Mouse (Mus musculus): Measurements from ENCODE around the gene Gsta4. TPM values are rescaled to one million over a fixed set of nuclear protein-coding genes. Genes with fewer than 3 reads are reported as not detected.

Gsta4 gene
- 10 to 100 TPM in 1 of 2 experiments, 1 to 10 TPM in 1; 4.3 to 31.4 TPM for polyA plus RNA-seq (2017; shearing (Covaris generic))

GRCm38 (mm10) chr9:78182474-78182873 is at the start of gene Gsta4:
Gene Gsta4 (plus strand): TSS chr9:78182774.

GRCm38 (mm10) chr9:78230461-78230860 is 47.9 kb downstream of the Gsta4 start, which contains the start of gene Gsta1:
Gene Gsta1 (plus strand): TSS chr9:78230656.

GRCm38 (mm10) chr9:78256914-78257313 is 74.3 kb downstream of the Gsta4 start, which contains the start of gene Gm3776:
Gene Gm3776 (plus strand): TSS chr9:78257129.

Other genes starting within 250 kb of the Gsta4 start
- gene Gcm1, start 130.8 kb upstream of the Gsta4 start, polyA plus RNA-seq (2017; shearing (Covaris generic)) = under 1 TPM in 1 of 2 experiments, not detected in 1; 0.98 TPM
- gene Fbxo9, start 73.7 kb upstream of the Gsta4 start, polyA plus RNA-seq (2017; shearing (Covaris generic)) = 100 to 1,000 TPM in 1 of 2 experiments, 10 to 100 TPM in 1; 72.1 to 102 TPM
- 10 to 100 TPM in 1 of 2 experiments, 1 to 10 TPM in 1; 8.3 to 12.2 TPM for gene Ick, start 73.6 kb upstream of the Gsta4 start, polyA plus RNA-seq (2017; shearing (Covaris generic))
- under 1 TPM in 1 of 2 experiments, not detected in 1; 0.53 TPM for gene Gsta1, start 47.9 kb downstream of the Gsta4 start, polyA plus RNA-seq (2017; shearing (Covaris generic))
- not detected for gene Gm3776, start 74.4 kb downstream of the Gsta4 start, polyA plus RNA-seq (2017; shearing (Covaris generic))
- under 1 TPM in 1 of 2 experiments, not detected in 1; 0.81 TPM for gene Gm10639, start 107.1 kb downstream of the Gsta4 start, polyA plus RNA-seq (2017; shearing (Covaris generic))
- not detected for gene Omt2a, start 132.0 kb downstream of the Gsta4 start, polyA plus RNA-seq (2017; shearing (Covaris generic))
- not detected for gene Omt2b, start 144.8 kb downstream of the Gsta4 start, polyA plus RNA-seq (2017; shearing (Covaris generic))
- 1 to 10 TPM in 1 of 2 experiments, under 1 TPM in 1; 0.49 to 3.4 TPM for gene Gsta2, start 173.0 kb downstream of the Gsta4 start, polyA plus RNA-seq (2017; shearing (Covaris generic))
- not detected for gene Dppa5a, start 185.4 kb downstream of the Gsta4 start, polyA plus RNA-seq (2017; shearing (Covaris generic))
- gene Ooep, start 196.0 kb downstream of the Gsta4 start, polyA plus RNA-seq (2017; shearing (Covaris generic)) = 1 to 10 TPM in 1 of 2 experiments, under 1 TPM in 1; 0.23 to 1.2 TPM
- gene Ddx43, start 213.0 kb downstream of the Gsta4 start, polyA plus RNA-seq (2017; shearing (Covaris generic)) = 10 to 100 TPM in 1 of 2 experiments, 1 to 10 TPM in 1; 5.5 to 15.1 TPM

Data from inflammation-experienced regulatory T-cells (primary cell).